Mouse (Mus musculus): ENCODE results near the gene Lrwd1. TPM values are rescaled to one million over a fixed set of nuclear protein-coding genes. Genes with fewer than 3 reads are reported as not detected.

Gene Lrwd1
- total and polyA plus RNA-seq, 3 experiments, result 52.2 to 62.1 (median 54.3) TPM

DNA sequence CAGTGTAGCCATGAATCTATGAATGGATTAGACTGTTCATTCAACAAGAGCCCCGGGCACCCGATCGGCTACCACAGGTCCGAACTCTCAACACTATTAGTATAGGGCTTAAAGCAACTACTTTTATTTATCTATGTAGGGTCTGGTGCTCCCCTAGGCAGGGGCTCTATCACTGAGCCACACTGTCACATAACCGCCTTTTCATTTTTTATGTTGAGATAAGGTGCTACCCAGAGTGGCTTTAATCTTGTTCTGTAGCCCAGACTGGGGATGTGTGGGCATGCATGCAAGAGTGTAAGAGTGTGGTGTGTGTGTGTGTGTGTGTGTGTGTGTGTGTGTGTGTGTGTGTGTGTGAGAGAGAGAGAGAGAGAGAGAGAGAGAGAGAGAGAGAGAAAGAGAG lies 57.7 kb downstream of the Lrwd1 start:
- H3K9ac ChIP-seq (ENCODE audit: insufficient read depth, low read depth), result no peak overlapping the region
- peaks cover 5% of the 10 kb centered on the region for H3K9me3 ChIP-seq (replicated peaks; ENCODE audit: low read length)
- in situ Hi-C loops (cut with MboI; ENCODE audit: low pct_ligation_motif_present, low pct_unique_long_range_greater_than_20kb, low sequenced_read_pairs) (no loop called here), dilution Hi-C loops (cut with MboI; ENCODE audit: extremely low pct_ligation_motif_present, extremely low pct_unique_long_range_greater_than_20kb, low sequenced_read_pairs) (no loop called here)
- no peak for DNase-seq (ENCODE audit: extremely low read depth)
- H3K36me3 ChIP-seq (replicated peaks in 1 of 2; ENCODE audit: control insufficient read depth in 1 of 2, insufficient read depth in 1 of 2, low read length in 1 of 2), result no peaks in the 10 kb centered on the region
- H3K27me3 ChIP-seq (replicated peaks), result peaks cover 75% of the 10 kb centered on the region
- H3K4me1 ChIP-seq (ENCODE audit: control insufficient read depth in 1 of 2, insufficient read depth in 2 of 2), result 0 out of 4 replicates have a peak, but pooled peaks cover 3 to 4% of the 10 kb centered on the region in 2 experiments
- H3K27ac ChIP-seq (ENCODE audit: insufficient read depth, low read depth), result no peak overlapping the region
- TF ChIP-seq MXI1 (IDR thresholded peaks at IDR 0.05; ENCODE audit: low read depth, low read length) (no peak), CHD1 (IDR thresholded peaks at IDR 0.05; ENCODE audit: low read depth, low read length) (no peak), MEF2A (IDR thresholded peaks at IDR 0.05; ENCODE audit: borderline replicate concordance, low read depth, low read length) (no peak), SIN3A (IDR thresholded peaks at IDR 0.05; ENCODE audit: low read length) (no peak), RCOR1 (conservative IDR thresholded peaks at IDR 0.05; ENCODE audit: low read depth, low read length) (no peak), ELF1 (IDR thresholded peaks at IDR 0.05; ENCODE audit: low read depth, low read length) (no peak), HCFC1 (IDR thresholded peaks at IDR 0.05; ENCODE audit: low read depth, low read length) (no peak), MYC (IDR thresholded peaks at IDR 0.05; ENCODE audit: low read depth, low read length) (no peak), USF2 (conservative IDR thresholded peaks at IDR 0.05; ENCODE audit: low read depth, low read length) (no peak), CHD2 (IDR thresholded peaks at IDR 0.05; ENCODE audit: low read length) (no peak), JUND (conservative IDR thresholded peaks at IDR 0.05; ENCODE audit: low read depth, low read length) (no peak)
- H3K4me2 ChIP-seq (ENCODE audit: insufficient read depth, low read depth, poor library complexity, severe bottlenecking), result no peak overlapping the region
- no peak overlapping the region for H3K4me3 ChIP-seq (replicated peaks in 1 of 3; ENCODE audit: low read depth in 2 of 3, low read length in 2 of 3, poor library complexity in 1 of 3)
- no peaks in the 10 kb centered on the region for H3K79me2 ChIP-seq (replicated peaks; ENCODE audit: control insufficient read depth, extremely low read depth, insufficient read depth, poor library complexity, severe bottlenecking)

- Histone ChIP-seq H3K4me1 (ENCODE audit: control insufficient read depth in 1 of 2, insufficient read depth in 2 of 2) (0 out of 4 replicates have a peak, but pooled peaks cover 3 to 4% of the 10 kb centered on the region in 2 experiments), H3K79me2 (replicated peaks; ENCODE audit: control insufficient read depth, extremely low read depth, insufficient read depth, poor library complexity, severe bottlenecking) (no peaks in the 10 kb centered on the region), H3K4me3 (replicated peaks in 1 of 3; ENCODE audit: low read depth in 2 of 3, low read length in 2 of 3, poor library complexity in 1 of 3) (no peak overlapping the region), H3K9me3 (replicated peaks; ENCODE audit: low read length) (peaks cover 4% of the 10 kb centered on the region), H3K27ac (ENCODE audit: insufficient read depth, low read depth) (no peak overlapping the region), H3K4me2 (ENCODE audit: insufficient read depth, low read depth, poor library complexity, severe bottlenecking) (no peak overlapping the region), H3K36me3 (replicated peaks in 1 of 2; ENCODE audit: control insufficient read depth in 1 of 2, insufficient read depth in 1 of 2, low read length in 1 of 2) (no peaks in the 10 kb centered on the region), H3K9ac (ENCODE audit: insufficient read depth, low read depth) (no peak overlapping the region), H3K27me3 (replicated peaks) (peaks cover 78% of the 10 kb centered on the region)
- DNase-seq (ENCODE audit: extremely low read depth), result no peak
- no peak for TF ChIP-seq USF1 (IDR thresholded peaks at IDR 0.05; ENCODE audit: low read depth, low read length)
- in situ Hi-C loops (cut with MboI; ENCODE audit: low pct_ligation_motif_present, low pct_unique_long_range_greater_than_20kb, low sequenced_read_pairs) (no loop called here), dilution Hi-C loops (cut with MboI; ENCODE audit: extremely low pct_ligation_motif_present, extremely low pct_unique_long_range_greater_than_20kb, low sequenced_read_pairs) (no loop called here)
Measured at GRCm38 (mm10) chr5:136077001-136077550, 58.8 kb downstream of the Lrwd1 start.

DNA sequence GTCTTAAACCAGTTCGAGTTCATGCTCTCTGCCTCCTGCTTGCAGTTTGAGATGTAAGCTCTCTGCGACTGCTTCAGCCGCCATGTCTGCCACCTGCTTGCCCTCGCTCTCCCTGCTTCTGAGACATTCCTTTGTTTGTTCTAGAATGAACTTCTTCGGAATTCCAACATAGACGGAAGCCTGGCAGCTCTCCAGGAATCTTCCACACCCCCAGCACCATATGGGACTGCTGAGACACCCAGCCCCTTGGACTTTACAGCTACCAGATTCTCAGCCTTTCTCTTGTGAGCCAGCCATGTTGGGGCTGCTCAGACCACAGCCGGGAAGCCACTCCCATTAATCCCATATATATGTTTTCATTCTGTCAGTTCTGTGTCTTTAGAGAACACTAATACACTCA lies 59.6 kb downstream of the Lrwd1 start:
- H3K4me1 ChIP-seq (ENCODE audit: control insufficient read depth in 1 of 2, insufficient read depth in 2 of 2), result 0 out of 4 replicates have a peak, but pooled peaks cover 3 to 4% of the 10 kb centered on the region in 2 experiments
- no peak overlapping the region for H3K27ac ChIP-seq (ENCODE audit: insufficient read depth, low read depth)
- in situ Hi-C loops (cut with MboI; ENCODE audit: low pct_ligation_motif_present, low pct_unique_long_range_greater_than_20kb, low sequenced_read_pairs), result no loop called here
- H3K9me3 ChIP-seq (replicated peaks; ENCODE audit: low read length), result peaks cover 4% of the 10 kb centered on the region
- no peak overlapping the region for H3K9ac ChIP-seq (ENCODE audit: insufficient read depth, low read depth)
- no peak overlapping the region for H3K4me3 ChIP-seq (replicated peaks in 1 of 3; ENCODE audit: low read depth in 2 of 3, low read length in 2 of 3, poor library complexity in 1 of 3)
- no peaks in the 10 kb centered on the region for H3K79me2 ChIP-seq (replicated peaks; ENCODE audit: control insufficient read depth, extremely low read depth, insufficient read depth, poor library complexity, severe bottlenecking)
- dilution Hi-C loops (cut with MboI; ENCODE audit: extremely low pct_ligation_motif_present, extremely low pct_unique_long_range_greater_than_20kb, low sequenced_read_pairs), result no loop called here
- H3K27me3 ChIP-seq (replicated peaks), result peaks cover 84% of the 10 kb centered on the region
- H3K36me3 ChIP-seq (replicated peaks in 1 of 2; ENCODE audit: control insufficient read depth in 1 of 2, insufficient read depth in 1 of 2, low read length in 1 of 2), result no peaks in the 10 kb centered on the region
- no peak for DNase-seq (ENCODE audit: extremely low read depth)
- H3K4me2 ChIP-seq (ENCODE audit: insufficient read depth, low read depth, poor library complexity, severe bottlenecking), result no peak overlapping the region
- no peak for TF ChIP-seq IRF4 (IDR thresholded peaks at IDR 0.05; ENCODE audit: low read depth, low read length)
- TF ChIP-seq TCF12 (IDR thresholded peaks at IDR 0.05; ENCODE audit: low read depth, low read length), result no peak
- TF ChIP-seq JUN (IDR thresholded peaks at IDR 0.05; ENCODE audit: insufficient read depth, low read depth, low read length), result no peak
- no peak for TF ChIP-seq SMC3 (IDR thresholded peaks at IDR 0.05; ENCODE audit: low read depth, low read length)
- no peak for TF ChIP-seq GABPA (IDR thresholded peaks at IDR 0.05; ENCODE audit: insufficient replicate concordance, low read depth, low read length)
- no peak for TF ChIP-seq CTCF (conservative IDR thresholded peaks at IDR 0.05 in 1 of 2, IDR thresholded peaks at IDR 0.05 in 1 of 2; ENCODE audit: low read depth in 2 of 2, low read length in 2 of 2)
- TF ChIP-seq BHLHE40 (IDR thresholded peaks at IDR 0.05; ENCODE audit: low read depth, low read length), result no peak
- TF ChIP-seq E2F4 (IDR thresholded peaks at IDR 0.05; ENCODE audit: insufficient replicate concordance, low read depth, low read length), result no peak
- no peak for TF ChIP-seq ELF1 (IDR thresholded peaks at IDR 0.05; ENCODE audit: low read depth, low read length)
- no peak for TF ChIP-seq MAX (IDR thresholded peaks at IDR 0.05; ENCODE audit: low read length)
- no peak for TF ChIP-seq ETS1 (conservative IDR thresholded peaks at IDR 0.05; ENCODE audit: low read depth, low read length)
- no peak for TF ChIP-seq USF1 (IDR thresholded peaks at IDR 0.05; ENCODE audit: low read depth, low read length)
- TF ChIP-seq ZC3H11A (IDR thresholded peaks at IDR 0.05; ENCODE audit: low read depth, low read length), result no peak
- no peak for TF ChIP-seq CHD1 (IDR thresholded peaks at IDR 0.05; ENCODE audit: low read depth, low read length)
- no peak for TF ChIP-seq SIN3A (IDR thresholded peaks at IDR 0.05; ENCODE audit: low read length)
- no peak for TF ChIP-seq NRF1 (IDR thresholded peaks at IDR 0.05; ENCODE audit: low read depth, low read length)
- TF ChIP-seq USF2 (conservative IDR thresholded peaks at IDR 0.05; ENCODE audit: low read depth, low read length), result no peak
- TF ChIP-seq HCFC1 (IDR thresholded peaks at IDR 0.05; ENCODE audit: low read depth, low read length), result no peak
- no peak for TF ChIP-seq RCOR1 (conservative IDR thresholded peaks at IDR 0.05; ENCODE audit: low read depth, low read length)
